Mouse (Mus musculus): ENCODE measurements at regions not wholly inside any gene's neighbourhood (a gene's known extent, or its start where the extent isn't known, plus 50 kb on each side); places are given as distances from the start of the nearest gene placed in this dataset.

GRCm38 (mm10) chr12:50712615-50713014 lies 63.7 kb upstream of the Prkd1 start:
- TF ChIP-seq CTCF (IDR thresholded peaks at IDR 0.05; ENCODE audit: control insufficient read depth, insufficient read depth, insufficient replicate concordance, low read depth, low read length) = no peak
- TF ChIP-seq POLR2A (IDR thresholded peaks at IDR 0.05; ENCODE audit: control insufficient read depth, low read depth, low read length) = no peak
